Mouse (Mus musculus) G1E (cell line): ENCODE data around the gene Col27a1.

ENCODE experiments used
- CTCF ChIP-seq: IDR thresholded peaks from 2 replicates; pipeline ENCODE4 v1.5.1; 2012; ENCODE audit warnings: low read depth, low read length, inconsistent platforms, mixed read lengths
- GATA1 ChIP-seq: IDR thresholded peaks from 2 replicates; pipeline ENCODE4 v1.6.1; 2012; ENCODE audit warnings: borderline replicate concordance, low read length, inconsistent platforms, mixed read lengths
- TAL1 ChIP-seq: conservative IDR thresholded peaks from 2 replicates; pipeline ENCODE4 v1.6.1; 2012; ENCODE audit warnings: low read depth, low read length, inconsistent platforms, mixed read lengths

DNA sequence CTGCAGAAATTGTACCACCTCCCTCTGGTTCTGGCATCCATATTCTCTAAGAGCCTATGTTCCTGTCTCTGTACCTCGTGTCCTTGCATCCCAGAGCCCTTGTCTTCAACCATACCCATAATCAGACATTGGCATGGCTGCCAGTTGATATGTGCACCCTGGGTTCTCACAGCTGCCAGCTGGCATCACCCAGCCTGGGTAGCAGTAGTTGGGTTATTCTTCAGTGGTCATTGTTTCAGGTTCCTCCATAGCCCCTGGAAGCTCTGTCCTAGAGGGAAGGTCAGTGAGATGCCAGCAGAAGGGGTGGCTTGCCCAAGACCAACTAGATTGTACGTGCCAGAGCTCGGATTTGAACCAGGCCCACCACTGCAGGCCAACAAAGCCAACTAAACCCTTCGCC is 77.9 kb downstream of the Col27a1 start:
- TF ChIP-seq CTCF (no peak), GATA1 (no peak), TAL1 (no peak)
